Mouse (Mus musculus): ENCODE results near the gene Sfpq.

GRCm38 (mm10) chr4:127023201-127023600, 2.1 kb downstream of the Sfpq start:
- TF ChIP-seq CTCF (IDR thresholded peaks at IDR 0.05; ENCODE audit: low read depth), result no peak
- TF ChIP-seq EP300 (IDR thresholded peaks at IDR 0.05; ENCODE audit: low read depth), result no peak

All from heart, postnatal 0 days (tissue).